Mouse (Mus musculus) kidney, embryonic 16.5 days (tissue): ENCODE results near the gene Rpl11. TPM values are rescaled to one million over a fixed set of nuclear protein-coding genes. Genes with fewer than 3 reads are reported as not detected.
"Not testable (repeated sequence)": the region's sequence is repeated elsewhere in the genome, so short reads cannot be mapped to it uniquely, and the experiment has no call there.

Experiments used
- ATAC-seq: fragments of 200-750 bp; cut with Nextera tagmentation; 2 replicates; pipeline ENCODE4 v1.8.0; 2017; ENCODE audit warnings: moderate TSS enrichment; ENCODE audit not compliant: low FRiP score, low TSS enrichment
- H3K27ac ChIP-seq: fragments of 300-500 bp; sonication (generic); 2 replicates; pipeline ENCODE4 v1.5.1; 2014; ENCODE audit warnings: low read length
- H3K27me3 ChIP-seq: fragments of 300-500 bp; sonication (generic); 2 replicates; pipeline ENCODE4 v1.6.1; 2014; ENCODE audit warnings: low read length, control low read depth, mixed read lengths; ENCODE audit not compliant: insufficient read depth
- H3K36me3 ChIP-seq: fragments of 300-500 bp; sonication (generic); 2 replicates; pipeline ENCODE4 v1.6.1; 2014; ENCODE audit warnings: low read length, control low read depth, mixed read lengths; ENCODE audit not compliant: insufficient read depth
- H3K4me1 ChIP-seq: fragments of 300-500 bp; sonication (generic); 2 replicates; pipeline ENCODE4 v1.6.1; 2014; ENCODE audit warnings: low read length, control low read depth, mixed read lengths; ENCODE audit not compliant: insufficient read depth
- H3K4me2 ChIP-seq: fragments of 300-500 bp; sonication (generic); replicated peaks from 2 replicates; pipeline ENCODE4 v1.6.1; 2014; ENCODE audit warnings: low read depth, low read length
- H3K4me3 ChIP-seq: fragments of 300-500 bp; sonication (generic); 2 replicates; pipeline ENCODE4 v1.5.1; 2014; ENCODE audit warnings: mild to moderate bottlenecking, low read length
- H3K9ac ChIP-seq: fragments of 300-500 bp; sonication (generic); replicated peaks from 2 replicates; pipeline ENCODE4 v1.6.1; 2014; ENCODE audit warnings: low read length
- H3K9me3 ChIP-seq: fragments of 300-500 bp; sonication (generic); 2 replicates; pipeline ENCODE4 v1.6.1; 2016; ENCODE audit warnings: low read length, control low read depth
- WGBS: fragments of 180-500 bp; shearing (Covaris S2); extraction: QIAGEN DNeasy Blood & Tissue Kit; methylation state at CpG from one replicate; pipeline ENCODE4 v1.1.7; 2014; 5-methylcytosine and 5-hydroxymethylcytosine counted together
- polyA plus RNA-seq: library from polyadenylated mRNA; unstranded; fragments of >200 nt; fragmentation: Nextera tagmentation; extraction: Ambion mirVana; gene quantifications from 2 replicates; pipeline ENCODE4 v1.2.1, GENCODE M21; 2015

The Rpl11 gene
- 372 and 438 TPM in 2 replicates for polyA plus RNA-seq

DNA sequence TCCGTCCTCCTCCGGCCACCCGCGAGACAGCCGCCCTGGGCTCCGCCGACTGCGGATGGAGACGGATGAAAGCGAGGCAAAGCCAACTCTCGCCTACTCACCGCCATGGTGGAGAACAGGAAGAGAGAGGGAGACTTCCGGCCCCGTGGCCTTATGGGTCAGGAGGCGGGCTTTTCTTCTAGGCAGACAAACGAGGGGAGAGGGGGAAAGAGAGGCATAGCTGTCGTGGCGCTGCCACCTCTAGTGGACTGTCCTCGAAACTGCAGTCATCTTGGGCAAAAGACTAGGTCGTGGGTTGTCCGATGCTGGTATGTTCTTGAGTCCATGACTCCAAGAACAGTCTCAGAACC lies at the start of gene Rpl11:
Gene Rpl11 (minus strand): TSS at position 182 of the 350 bp plus-strand sequence.
- WGBS, result under 1% methylated on average over 19 of the region's 21 CpGs
- Histone ChIP-seq H3K4me1 (peaks cover 17% of the 10 kb centered on the region), H3K9ac (peak within 1 kb of the TSS; percentile 100), H3K9me3 (no peaks in the 10 kb centered on the region), H3K4me3 (peak within 1 kb of the TSS; percentile 100), H3K4me2 (peak within 1 kb of the TSS; percentile 97), H3K27ac (peak within 1 kb of the TSS; percentile 91), H3K27me3 (no peaks in the 10 kb centered on the region), H3K36me3 (peaks cover 39% of the 10 kb centered on the region)
- peak; percentile 97 for ATAC-seq

DNA sequence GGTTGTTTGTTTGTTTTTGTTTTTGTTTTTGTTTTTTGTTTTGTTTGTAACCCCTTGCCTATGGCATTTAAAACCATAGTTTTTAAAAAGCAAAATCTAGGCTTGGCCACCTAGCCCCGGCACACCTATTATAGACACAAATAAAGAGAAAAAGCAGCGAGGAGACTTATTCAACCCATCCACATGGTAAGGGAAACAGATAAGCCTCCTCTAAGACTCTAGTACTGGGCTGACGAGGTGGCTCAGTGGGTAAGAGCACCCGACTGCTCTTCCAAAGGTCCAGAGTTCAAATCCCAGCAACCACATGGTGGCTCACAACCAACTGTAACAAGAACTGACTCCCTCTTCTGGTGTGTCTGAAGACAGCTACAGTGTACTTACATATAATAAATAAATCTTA lies 48.5 kb upstream of the Rpl11 start:
- not testable (repeated sequence) for H3K27me3 ChIP-seq, H3K9me3 ChIP-seq, H3K27ac ChIP-seq, H3K4me3 ChIP-seq, H3K4me2 ChIP-seq, H3K36me3 ChIP-seq, H3K9ac ChIP-seq, ATAC-seq
- WGBS, result 83% methylated on average over 4 of the region's 4 CpGs
- peaks cover 18% of the 10 kb centered on the region for H3K4me1 ChIP-seq

DNA sequence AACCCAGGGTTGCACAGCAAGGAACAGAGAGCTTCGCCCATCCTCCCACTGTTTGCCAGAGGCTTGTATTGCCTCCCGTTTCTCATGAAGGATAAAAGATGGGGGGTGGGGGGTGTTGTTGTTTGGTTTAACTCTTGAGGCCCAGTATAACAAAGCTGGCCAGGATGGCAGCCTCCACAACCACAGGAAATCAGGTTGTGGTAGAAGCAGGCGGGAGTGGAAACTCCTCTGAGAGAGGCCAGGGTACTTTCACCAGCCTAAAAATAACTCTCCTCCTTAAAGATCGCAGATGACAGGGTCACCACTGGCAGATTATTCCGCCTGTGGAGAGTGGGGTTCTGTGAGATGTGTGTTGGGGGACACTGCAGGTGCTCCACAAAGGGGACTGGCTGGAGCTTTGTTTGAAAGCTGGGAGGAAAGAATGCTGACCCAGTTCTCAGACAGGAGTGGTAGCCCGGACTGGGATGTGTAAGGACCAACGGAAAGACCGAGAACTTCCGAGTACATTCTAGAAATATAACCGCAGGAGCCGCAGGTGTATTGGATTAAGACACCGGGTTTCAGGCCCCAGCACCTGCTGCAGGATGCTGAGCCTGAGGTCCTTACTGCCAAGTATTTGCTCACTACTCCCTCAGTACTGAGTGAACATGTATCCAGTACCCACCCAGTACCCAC lies 47.3 kb upstream of the Rpl11 start:
- no peak for ATAC-seq
- Histone ChIP-seq H3K36me3 (no peaks in the 10 kb centered on the region), H3K27me3 (no peaks in the 10 kb centered on the region), H3K4me1 (peaks cover 15% of the 10 kb centered on the region), H3K9ac (no peak overlapping the region), H3K4me3 (no peak overlapping the region), H3K27ac (no peak overlapping the region), H3K4me2 (no peak overlapping the region), H3K9me3 (no peaks in the 10 kb centered on the region)
- 79% methylated on average over 12 of the region's 12 CpGs for WGBS

DNA sequence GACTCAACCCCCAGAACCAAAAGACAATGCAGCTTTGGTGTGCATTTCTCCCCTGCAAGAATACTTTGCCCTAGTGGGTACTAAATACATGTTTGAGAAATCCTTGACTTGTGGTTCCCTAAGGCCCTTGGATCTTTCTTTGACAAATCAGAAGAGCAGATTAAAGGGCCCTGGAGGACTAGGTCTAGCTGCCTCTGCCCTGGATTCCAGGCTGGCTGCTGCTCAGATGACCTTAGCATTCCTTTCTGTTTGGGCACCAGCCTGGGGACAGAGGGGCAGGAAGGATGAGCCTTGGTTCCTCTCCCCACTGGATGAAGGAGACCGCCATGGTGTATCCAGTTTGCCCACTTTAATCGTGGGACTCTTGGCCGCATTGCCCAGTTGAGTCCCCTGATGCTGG lies 45.2 kb upstream of the Rpl11 start:
- Histone ChIP-seq H3K4me3 (no peak overlapping the region), H3K9ac (no peak overlapping the region), H3K36me3 (no peaks in the 10 kb centered on the region), H3K27me3 (no peaks in the 10 kb centered on the region), H3K4me1 (no peaks in the 10 kb centered on the region), H3K9me3 (no peaks in the 10 kb centered on the region), H3K4me2 (no peak overlapping the region), H3K27ac (no peak overlapping the region)
- ATAC-seq, result no peak
- WGBS, result 99% methylated on average over 3 of the region's 3 CpGs

DNA sequence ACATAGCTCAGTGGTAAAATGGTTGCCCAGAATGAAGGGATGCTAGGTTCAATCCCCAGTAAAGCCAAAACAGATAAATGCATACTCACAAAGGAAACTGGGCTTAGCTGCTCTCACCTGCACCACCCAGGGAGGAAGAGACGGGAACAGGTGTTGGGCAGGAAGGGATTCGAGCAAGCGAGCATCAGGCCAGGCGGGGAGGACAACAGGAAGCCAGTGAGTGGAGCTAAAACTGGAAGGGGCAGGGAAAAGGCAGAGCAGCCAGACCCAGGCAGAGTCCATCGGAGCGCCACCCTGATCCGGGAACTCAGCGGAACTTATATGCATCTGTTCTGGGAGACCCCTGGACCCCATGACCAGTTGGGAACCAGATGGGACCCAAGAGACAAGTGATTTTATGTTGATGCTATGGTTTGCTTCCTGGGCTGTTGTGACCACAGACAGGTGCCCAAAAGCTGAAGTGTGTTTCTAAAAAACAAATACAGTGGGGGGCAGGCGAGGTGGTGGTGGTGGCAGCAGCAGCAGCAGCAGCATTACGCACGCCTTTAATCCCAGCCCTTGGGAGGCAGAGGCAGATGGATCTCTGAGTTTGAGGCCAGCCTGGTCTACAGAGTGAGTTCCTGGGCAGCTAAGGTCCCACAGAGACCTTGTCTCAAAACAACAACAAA lies 43.4 kb upstream of the Rpl11 start:
- no peak for ATAC-seq
- no peak overlapping the region for H3K4me2 ChIP-seq
- H3K4me1 ChIP-seq, result no peaks in the 10 kb centered on the region
- no peak overlapping the region for H3K27ac ChIP-seq
- H3K4me3 ChIP-seq, result no peak overlapping the region
- no peaks in the 10 kb centered on the region for H3K27me3 ChIP-seq
- H3K9ac ChIP-seq, result no peak overlapping the region
- peaks cover 4% of the 10 kb centered on the region; the same call in 1 of the 2 replicates for H3K9me3 ChIP-seq
- WGBS, result 76% methylated on average over 11 of the region's 11 CpGs
- H3K36me3 ChIP-seq, result no peaks in the 10 kb centered on the region

DNA sequence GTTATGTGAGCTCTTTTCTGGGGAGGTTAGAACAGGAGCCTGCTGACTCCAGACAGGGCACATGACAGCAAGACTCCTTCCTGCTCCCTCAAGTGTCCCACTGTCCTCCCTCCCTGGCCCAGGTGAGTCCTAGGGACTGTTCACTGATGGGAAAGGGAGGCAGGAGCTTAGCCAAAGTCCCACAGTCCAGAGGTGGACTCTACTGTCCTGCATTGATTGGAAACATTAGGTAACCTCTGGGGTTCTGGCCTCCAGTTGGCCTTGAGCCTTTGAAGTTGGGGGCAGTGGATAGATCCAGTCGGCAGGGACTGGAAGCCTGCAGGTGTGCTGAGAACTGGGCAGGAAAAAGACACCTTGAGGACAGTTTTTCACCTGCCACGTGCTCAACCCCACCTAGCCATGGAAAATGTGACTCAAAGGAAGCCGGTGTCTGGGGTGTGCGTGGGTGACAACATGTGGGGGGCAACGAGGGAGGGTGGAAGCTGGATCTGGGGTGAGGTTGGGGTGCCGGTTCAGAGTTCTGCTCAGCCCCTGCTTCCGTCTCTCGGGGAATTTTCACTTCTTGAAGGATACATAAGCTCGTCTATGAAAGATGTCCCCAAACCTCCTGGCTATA lies 42.4 kb upstream of the Rpl11 start:
- no peak overlapping the region for H3K4me3 ChIP-seq
- no peak overlapping the region for H3K4me2 ChIP-seq
- no peak overlapping the region for H3K9ac ChIP-seq
- 74% methylated on average over 9 of the region's 9 CpGs for WGBS
- H3K4me1 ChIP-seq, result no peaks in the 10 kb centered on the region
- no peaks in the 10 kb centered on the region for H3K27me3 ChIP-seq
- H3K9me3 ChIP-seq, result peaks cover 4% of the 10 kb centered on the region; the same call in 1 of the 2 replicates
- no peak overlapping the region for H3K27ac ChIP-seq
- ATAC-seq, result 0 out of 2 replicates have a peak, but pooled peaks have one; percentile 35
- no peaks in the 10 kb centered on the region for H3K36me3 ChIP-seq

DNA sequence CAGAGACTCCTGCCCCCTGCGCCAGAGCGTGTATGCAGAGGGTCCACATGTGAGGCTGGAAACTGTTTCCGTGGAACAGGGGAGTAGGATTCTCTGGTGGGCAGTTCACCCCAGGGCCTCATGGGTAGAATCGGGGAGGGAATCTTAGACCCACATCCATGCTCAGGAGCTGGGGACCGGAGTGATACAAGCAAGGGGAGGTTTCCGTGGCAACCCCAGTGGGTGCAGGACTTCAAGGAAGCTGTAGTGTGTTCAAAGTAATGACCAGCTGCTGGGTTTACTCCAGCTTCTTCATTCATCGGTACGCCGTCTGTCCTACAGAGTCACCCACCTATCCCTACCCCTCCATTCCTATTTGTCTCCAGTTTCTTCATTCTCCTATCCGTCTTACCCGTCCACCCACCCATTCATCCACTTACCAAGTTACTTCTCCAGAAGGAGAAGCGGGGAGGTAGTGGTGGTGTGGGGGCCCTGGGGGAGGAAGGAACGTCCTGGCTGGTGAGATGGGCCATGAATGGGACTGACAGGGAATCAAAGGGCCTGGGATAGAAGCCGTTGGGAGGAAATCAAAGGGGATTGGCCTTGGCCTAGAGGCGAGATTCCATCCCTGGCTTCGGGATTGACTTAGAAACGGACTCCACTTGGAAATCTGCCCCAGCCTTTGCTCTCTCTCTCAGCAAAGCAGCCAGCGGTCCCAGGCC lies 41.4 kb upstream of the Rpl11 start:
- Histone ChIP-seq H3K27me3 (no peaks in the 10 kb centered on the region), H3K4me3 (no peak overlapping the region), H3K36me3 (no peaks in the 10 kb centered on the region), H3K9me3 (peaks cover 4% of the 10 kb centered on the region; the same call in 1 of the 2 replicates), H3K9ac (no peak overlapping the region), H3K4me1 (peaks cover 3% of the 10 kb centered on the region; the same call in 1 of the 2 replicates), H3K4me2 (no peak overlapping the region), H3K27ac (no peak overlapping the region)
- 75% methylated on average over 18 of the region's 18 CpGs for WGBS
- no peak for ATAC-seq

DNA sequence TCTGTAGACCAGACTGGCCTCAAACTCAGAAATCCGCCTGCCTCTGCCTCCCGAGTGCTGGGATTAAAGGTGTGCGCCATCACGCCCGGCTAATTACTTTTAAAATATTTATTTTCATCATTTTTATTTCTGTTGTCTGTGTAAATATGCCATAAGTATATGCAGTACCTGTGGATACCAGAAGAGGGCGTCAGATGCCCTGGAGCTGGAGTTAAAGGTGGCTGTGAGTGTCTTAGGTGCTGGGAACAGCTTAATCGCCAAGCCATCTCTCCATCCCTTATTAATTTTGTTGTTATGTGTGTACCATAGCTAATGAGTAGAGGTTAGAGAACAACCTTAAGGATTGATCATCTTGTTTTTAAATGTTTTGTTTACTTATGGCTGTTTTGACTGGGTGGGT lies 39.3 kb upstream of the Rpl11 start:
- no peaks in the 10 kb centered on the region for H3K36me3 ChIP-seq
- H3K4me1 ChIP-seq, result peaks cover 16% of the 10 kb centered on the region
- no peak overlapping the region for H3K9ac ChIP-seq
- 89% methylated on average over 7 of the region's 7 CpGs for WGBS
- no peak for ATAC-seq
- peaks cover 4% of the 10 kb centered on the region; the same call in 1 of the 2 replicates for H3K9me3 ChIP-seq
- no peak overlapping the region for H3K27ac ChIP-seq
- H3K4me3 ChIP-seq, result no peak overlapping the region
- no peak overlapping the region for H3K4me2 ChIP-seq
- no peaks in the 10 kb centered on the region for H3K27me3 ChIP-seq

DNA sequence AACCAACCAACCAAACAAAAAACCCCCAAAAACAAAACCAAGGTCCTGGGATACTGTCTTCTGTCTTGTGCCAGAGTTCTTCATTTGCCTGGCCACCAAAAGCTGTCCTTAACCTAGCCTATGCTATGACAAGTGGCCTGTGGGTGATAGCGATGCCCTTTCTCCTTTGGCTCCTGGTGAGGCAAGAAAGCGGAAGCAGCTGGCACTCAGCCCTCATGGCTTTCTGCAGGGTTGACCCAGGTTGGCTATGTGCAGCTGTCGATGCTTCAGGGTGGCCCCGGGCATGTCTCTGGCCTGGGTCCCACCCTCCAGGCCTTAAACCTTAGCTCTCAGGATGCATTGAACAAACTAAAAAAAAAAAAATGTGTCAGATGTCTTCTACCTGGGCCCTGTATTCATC lies 38.1 kb upstream of the Rpl11 start:
- ATAC-seq, result no peak
- Histone ChIP-seq H3K4me1 (peaks cover 16% of the 10 kb centered on the region), H3K9me3 (peaks cover 4% of the 10 kb centered on the region; the same call in 1 of the 2 replicates), H3K9ac (no peak overlapping the region), H3K27me3 (no peaks in the 10 kb centered on the region), H3K4me2 (no peak overlapping the region), H3K36me3 (no peaks in the 10 kb centered on the region), H3K4me3 (no peak overlapping the region), H3K27ac (no peak overlapping the region)
- 94% methylated on average over 4 of the region's 4 CpGs for WGBS
